Mouse (Mus musculus) ES-Bruce4 (cell line): Measurements from ENCODE around the gene Galt.

Experiments used
- CTCF ChIP-seq: IDR thresholded peaks from one replicate; pipeline ENCODE4 v1.8.1; 2011; ENCODE audit warnings: low read depth, low read length
- EP300 ChIP-seq: IDR thresholded peaks from 2 replicates; pipeline ENCODE4 v1.6.1; 2011; ENCODE audit warnings: low read depth, low read length; ENCODE audit not compliant: insufficient read depth
- POLR2A ChIP-seq: IDR thresholded peaks from one replicate; pipeline ENCODE4 v1.8.1; 2011; ENCODE audit warnings: low read length; ENCODE audit not compliant: insufficient read depth

GRCm38 (mm10) chr4:41762099-41762687, 7.2 kb downstream of the Galt start:
- no peak for TF ChIP-seq POLR2A
- TF ChIP-seq CTCF: no peak
- TF ChIP-seq EP300: no peak
